Mouse (Mus musculus) ovary, adult 2 months (tissue): ENCODE data around the gene Dctn2. TPM values are rescaled to one million over a fixed set of nuclear protein-coding genes. Genes with fewer than 3 reads are reported as not detected.

ENCODE experiments used
- polyA plus RNA-seq: library from polyadenylated mRNA; depleted of rRNA; stranded (reverse); fragments of >200 nt; gene quantifications from 2 replicates; pipeline ENCODE4 v1.2.3, GENCODE M21; 2012; rRNA removed

Dctn2 gene
- polyA plus RNA-seq: 245 and 250 TPM in 2 replicates

GRCm38 (mm10) chr10:127266112-127267091, at the start of gene Dctn2:
Gene Dctn2 (plus strand): TSS chr10:127266368.

GRCm38 (mm10) chr10:127262548-127263398, 3.4 kb upstream of the Dctn2 start, which contains the start of gene Kif5a:
Gene Kif5a (minus strand): TSS chr10:127263348.

GRCm38 (mm10) chr10:127288800-127289572, 22.8 kb downstream of the Dctn2 start, which contains the start of gene Mbd6:
Gene Mbd6 (minus strand): TSS chr10:127289018.

GRCm38 (mm10) chr10:127311476-127312355, 45.5 kb downstream of the Dctn2 start, which contains the start of gene Mars:
Gene Mars (minus strand): TSS chr10:127311786.

GRCm38 (mm10) chr10:127321621-127322020, 55.5 kb downstream of the Dctn2 start, which contains the start of gene Arhgap9:
Gene Arhgap9 (plus strand): TSS chr10:127321964.

Other genes starting within 250 kb of the Dctn2 start
- gene Tsfm, start 235.5 kb upstream of the Dctn2 start, polyA plus RNA-seq: 53.1 and 69.5 TPM in 2 replicates
- gene Mettl1, start 225.0 kb upstream of the Dctn2 start, polyA plus RNA-seq: 29.7 and 33.5 TPM in 2 replicates
- gene Eef1akmt3, start 224.9 kb upstream of the Dctn2 start, polyA plus RNA-seq: 0.95 and 1.1 TPM in 2 replicates
- 0.64 and 0.89 TPM in 2 replicates for gene Cyp27b1, start 218.1 kb upstream of the Dctn2 start, polyA plus RNA-seq
- gene March9, start 206.2 kb upstream of the Dctn2 start, polyA plus RNA-seq: 19.1 and 27.0 TPM in 2 replicates
- gene Cdk4, start 202.8 kb upstream of the Dctn2 start, polyA plus RNA-seq: 382 and 484 TPM in 2 replicates
- 105 and 119 TPM in 2 replicates for gene Tspan31, start 196.1 kb upstream of the Dctn2 start, polyA plus RNA-seq
- gene Agap2, start 191.1 kb upstream of the Dctn2 start, polyA plus RNA-seq: 18.0 and 26.2 TPM in 2 replicates
- gene Os9, start 145.2 kb upstream of the Dctn2 start, polyA plus RNA-seq: 72.1 and 89.3 TPM in 2 replicates
- 11.4 and 16.1 TPM in 2 replicates for gene B4galnt1, start 101.1 kb upstream of the Dctn2 start, polyA plus RNA-seq
- 2.0 and 2.7 TPM in 2 replicates for gene Slc26a10, start 85.7 kb upstream of the Dctn2 start, polyA plus RNA-seq
- gene Arhgef25, start 76.3 kb upstream of the Dctn2 start, polyA plus RNA-seq: 71.4 and 75.9 TPM in 2 replicates
- 262 and 306 TPM in 2 replicates for gene Dtx3, start 70.6 kb upstream of the Dctn2 start, polyA plus RNA-seq
- gene Pip4k2c, start 54.8 kb upstream of the Dctn2 start, polyA plus RNA-seq: 32.8 and 34.9 TPM in 2 replicates
- gene Kif5a, start 3.0 kb upstream of the Dctn2 start, polyA plus RNA-seq: 6.4 and 7.0 TPM in 2 replicates
- gene Mbd6, start 22.6 kb downstream of the Dctn2 start, polyA plus RNA-seq: 51.3 and 61.2 TPM in 2 replicates
- 78.4 and 101 TPM in 2 replicates for gene Mars, start 45.4 kb downstream of the Dctn2 start, polyA plus RNA-seq
- 6.0 and 7.4 TPM in 2 replicates for gene Arhgap9, start 55.6 kb downstream of the Dctn2 start, polyA plus RNA-seq
- 51.0 and 51.6 TPM in 2 replicates for gene Gli1, start 75.6 kb downstream of the Dctn2 start, polyA plus RNA-seq
- gene Inhbe, start 88.0 kb downstream of the Dctn2 start, polyA plus RNA-seq: not detected in 2 replicates
- gene Inhbc, start 104.1 kb downstream of the Dctn2 start, polyA plus RNA-seq: 0.07 TPM in 1 of 2 replicates, not detected in the other
- gene R3hdm2, start 114.0 kb downstream of the Dctn2 start, polyA plus RNA-seq: 128 and 138 TPM in 2 replicates
- gene Stac3, start 235.3 kb downstream of the Dctn2 start, polyA plus RNA-seq: 2.7 and 3.1 TPM in 2 replicates
- gene Ndufa4l2, start 248.6 kb downstream of the Dctn2 start, polyA plus RNA-seq: 23.2 and 29.9 TPM in 2 replicates